Mouse (Mus musculus) natural killer cell, adult 2 months (primary cell): ENCODE measurements around the gene Cnn1.
"Not testable (repeated sequence)": the region's sequence is repeated elsewhere in the genome, so short reads cannot be mapped to it uniquely, and the experiment has no call there.

Source experiments
- DNase-seq, 2 experiments: peaks; one replicate each; pipeline ENCODE4 v3.0.0; 2022; ENCODE audit warnings: low spot score in 2 of 2

Cnn1 gene

DNA sequence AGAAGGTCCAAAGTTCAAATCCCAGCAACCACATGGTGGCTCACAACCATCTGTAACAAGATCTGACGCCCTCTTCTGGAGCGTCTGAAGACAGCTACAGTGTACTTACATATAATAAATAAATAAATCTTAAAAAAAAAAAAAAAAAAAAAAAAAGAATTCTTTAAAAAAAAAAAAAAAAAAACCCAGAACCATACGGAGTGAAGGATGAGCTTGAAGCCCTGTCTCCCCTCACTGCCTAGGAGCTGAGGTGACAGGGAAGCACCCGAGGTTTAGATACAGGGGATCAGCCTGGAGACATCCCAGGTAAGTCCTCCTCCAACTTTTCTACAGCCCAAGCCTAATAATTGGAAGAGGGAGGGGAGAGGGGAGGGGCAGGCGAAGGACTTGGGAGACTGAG, 23.2 kb upstream of the Cnn1 start:
- not testable (repeated sequence) for DNase-seq

DNA sequence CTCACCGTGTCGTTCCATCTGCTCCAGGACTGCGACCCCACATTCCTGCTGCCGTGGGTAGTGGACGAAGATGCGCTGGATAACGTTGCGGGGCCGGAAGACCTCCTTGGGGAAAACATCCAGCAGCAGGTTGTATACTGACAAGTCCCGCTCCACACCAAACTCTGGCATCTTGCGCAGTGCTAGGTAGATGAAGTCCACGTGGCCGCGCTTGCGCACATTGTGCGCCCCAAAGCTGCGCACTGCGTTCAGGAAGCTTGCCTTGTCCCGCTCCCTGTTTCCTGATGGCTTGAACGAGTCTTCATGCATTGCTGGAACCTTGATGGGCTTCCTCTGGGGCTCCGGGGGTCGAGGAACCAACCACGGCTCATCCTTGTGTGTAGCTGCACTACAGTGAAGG, 22.8 kb upstream of the Cnn1 start:
- DNase-seq = no peak

DNA sequence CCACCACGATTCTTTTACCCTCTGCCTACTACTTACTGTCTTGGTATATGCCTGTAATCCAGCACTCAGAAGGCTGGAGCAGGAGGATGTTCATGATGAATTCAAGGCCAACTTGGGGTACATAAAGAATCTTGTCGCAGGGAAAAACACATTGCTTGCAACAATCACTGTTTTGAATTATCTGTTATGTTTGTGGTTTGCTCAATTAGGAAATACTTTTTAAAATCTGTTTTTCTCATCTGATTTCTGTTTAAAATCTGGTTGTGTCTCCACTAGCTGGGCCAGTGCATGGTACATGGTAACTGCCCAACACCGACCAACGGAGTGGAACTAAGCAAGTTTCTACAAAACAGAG, 14.4 kb upstream of the Cnn1 start:
- no peak for DNase-seq

DNA sequence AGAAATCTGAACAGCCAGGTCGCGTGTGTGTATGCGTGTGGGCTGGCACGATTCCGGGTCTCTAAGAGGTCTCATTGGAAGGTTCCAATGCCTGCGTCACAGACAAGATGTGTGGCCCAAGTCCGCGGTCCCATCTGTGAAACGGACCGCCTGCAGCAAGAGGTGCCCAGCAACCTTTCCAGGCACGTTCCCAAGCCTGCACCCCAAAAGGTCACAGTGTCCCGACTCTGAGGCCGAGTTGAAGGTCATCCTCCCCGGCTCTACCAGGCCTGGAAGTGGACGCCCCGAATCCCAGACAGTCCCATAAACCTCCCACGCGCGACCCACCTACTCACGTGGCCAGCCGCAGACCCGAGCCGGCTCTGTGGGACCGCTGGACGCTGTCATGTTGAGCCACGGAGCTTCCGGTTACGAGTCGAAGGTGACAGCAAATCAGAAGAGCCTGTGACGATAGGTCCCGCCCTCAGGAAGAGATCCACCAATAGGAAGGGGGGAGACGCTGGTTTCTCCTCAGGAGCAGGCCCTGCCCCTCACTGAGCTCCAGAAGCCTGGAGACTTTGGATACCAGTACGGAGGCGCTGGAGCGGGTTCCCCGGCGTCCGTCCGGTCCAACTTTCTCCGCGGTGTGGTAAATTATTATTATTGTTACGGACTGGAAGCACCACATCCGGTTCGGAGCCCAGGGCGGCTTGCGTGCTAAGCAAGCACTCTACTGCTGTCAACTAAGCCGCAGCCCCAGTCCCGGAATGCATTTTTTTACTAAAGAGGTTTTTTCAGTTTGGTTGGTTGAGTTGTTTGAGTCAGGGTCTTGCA, 13.8 kb upstream of the Cnn1 start, which contains the start of gene Ecsit:
Gene Ecsit, minus strand, starts transcription at position 417 of the 813 bp plus-strand sequence.
- DNase-seq = peak; percentile 89

DNA sequence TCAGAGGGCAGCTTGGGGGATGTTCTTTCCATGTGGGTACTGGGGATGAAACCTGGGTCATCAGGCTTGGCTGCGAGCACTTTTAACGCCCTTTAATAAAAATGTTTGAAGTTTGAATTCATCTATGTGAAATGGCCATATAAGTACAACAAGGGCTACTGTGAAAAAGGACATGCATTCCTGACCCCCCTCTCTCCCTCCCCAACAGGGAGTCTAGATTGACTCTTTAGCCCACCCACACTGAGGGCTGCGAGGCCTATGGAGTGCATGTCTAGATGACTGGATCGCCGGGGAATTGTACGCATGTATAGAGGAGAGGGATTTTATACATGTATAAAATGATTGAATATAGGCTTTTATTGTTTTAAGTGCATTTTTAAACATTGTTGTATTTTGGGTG, 13.0 kb upstream of the Cnn1 start:
- no peak for DNase-seq

DNA sequence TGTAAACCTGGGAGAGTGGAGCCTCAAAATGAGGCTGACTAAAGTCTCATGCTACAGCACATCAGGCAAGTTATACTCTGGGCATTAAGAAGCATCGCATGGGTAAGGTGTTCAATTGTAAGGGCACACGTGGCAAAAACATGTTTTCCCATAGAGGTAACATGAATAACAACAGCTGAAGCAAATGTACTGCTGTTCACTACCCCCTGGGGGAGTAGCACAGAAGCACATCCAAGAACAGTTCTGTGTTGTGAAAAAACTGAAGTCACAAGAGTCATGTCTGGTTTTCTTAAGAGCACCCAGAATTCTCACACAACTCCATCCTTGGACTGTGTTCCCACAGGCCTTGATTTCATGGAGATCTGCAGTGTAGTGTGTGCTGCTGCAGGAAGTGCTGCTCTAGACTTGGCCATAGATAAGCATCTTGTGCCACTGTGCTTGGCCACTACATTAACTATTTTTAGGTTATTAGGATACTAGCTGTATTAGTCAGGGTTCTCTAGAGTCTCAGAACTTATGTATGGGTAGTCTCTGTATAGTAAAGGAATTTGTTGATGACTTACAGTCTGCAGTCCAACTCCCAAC, 11.9 kb upstream of the Cnn1 start:
- no peak for DNase-seq

DNA sequence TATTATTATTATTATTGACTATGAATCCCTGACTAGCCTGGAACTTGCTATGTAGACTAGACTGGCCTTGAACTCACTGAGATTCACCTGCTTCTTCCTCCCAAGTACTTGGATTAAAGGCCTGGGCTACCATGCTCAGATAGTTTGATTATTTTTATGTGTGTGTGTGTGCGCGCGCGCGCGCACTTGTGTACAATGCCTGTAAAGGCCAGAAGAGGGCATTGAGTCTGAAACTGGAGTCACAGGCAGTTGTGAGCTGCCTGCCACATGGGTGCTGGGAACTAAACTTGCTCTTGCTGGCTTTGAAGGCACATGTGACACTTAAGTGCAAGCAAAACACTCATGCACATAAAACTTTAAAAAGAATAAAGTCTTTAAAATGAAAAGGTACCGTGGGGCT, 9.7 kb upstream of the Cnn1 start:
- DNase-seq = no peak

DNA sequence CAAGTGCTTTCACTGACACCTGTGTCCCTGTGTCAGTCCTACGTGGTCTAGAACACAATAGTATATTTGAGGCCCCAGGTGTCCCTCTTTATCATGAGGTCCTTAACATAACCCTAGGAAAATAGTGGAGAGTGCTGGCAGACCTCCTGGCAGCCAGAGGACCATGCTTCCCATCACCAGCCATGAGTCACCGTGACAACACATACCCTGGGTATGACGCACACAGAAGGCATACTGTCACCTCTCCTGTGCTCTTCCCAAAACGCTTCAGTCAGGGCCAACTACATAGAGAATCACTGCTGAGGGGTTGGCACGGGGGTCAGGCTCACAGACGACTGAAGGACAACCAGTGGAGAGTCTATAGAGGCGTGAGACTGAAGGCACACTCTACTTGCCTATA, 9.0 kb upstream of the Cnn1 start:
- DNase-seq = no peak

DNA sequence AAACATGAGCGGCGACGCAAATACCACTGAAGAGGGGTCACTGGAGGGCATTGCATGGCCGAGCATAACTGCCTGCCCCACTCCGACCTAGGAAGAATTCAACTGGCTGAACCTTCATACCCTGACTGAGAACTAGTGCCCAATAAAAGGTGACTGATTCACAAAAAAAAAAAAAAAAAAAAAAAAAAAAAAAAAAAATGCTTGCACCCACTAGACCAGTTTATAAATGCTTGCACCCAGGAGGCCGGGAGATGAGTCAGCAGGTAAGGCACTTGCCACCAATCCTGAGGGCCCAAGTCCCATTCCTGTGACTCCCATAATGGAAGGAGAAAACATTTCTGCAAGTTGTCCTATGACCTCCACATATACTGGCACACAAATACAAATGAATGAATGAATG, 6.3 kb upstream of the Cnn1 start:
- no peak for DNase-seq

DNA sequence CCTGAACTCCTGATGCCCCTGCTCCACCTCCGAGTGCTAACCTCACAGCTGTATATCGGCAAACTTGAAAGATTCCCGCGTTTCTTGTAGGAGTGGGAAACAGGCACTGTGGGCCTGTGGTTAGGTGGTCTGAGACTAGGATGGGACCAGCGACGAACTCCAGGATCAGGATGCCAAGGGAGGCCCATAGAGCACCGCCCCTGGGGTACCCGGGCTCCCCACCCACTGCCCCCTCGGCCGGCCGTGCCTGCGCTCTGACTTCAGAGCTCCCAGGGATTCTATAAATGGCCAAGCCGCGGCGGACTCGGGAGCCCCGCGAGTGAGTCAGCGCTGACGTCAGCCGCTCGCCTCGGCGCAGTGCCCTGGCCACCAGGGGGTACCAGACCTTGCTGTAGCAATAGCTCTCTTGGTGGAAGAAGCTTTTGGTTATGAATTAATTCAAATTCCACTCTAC, 3.1 kb upstream of the Cnn1 start:
- peak; percentile 81 to 89 for DNase-seq

DNA sequence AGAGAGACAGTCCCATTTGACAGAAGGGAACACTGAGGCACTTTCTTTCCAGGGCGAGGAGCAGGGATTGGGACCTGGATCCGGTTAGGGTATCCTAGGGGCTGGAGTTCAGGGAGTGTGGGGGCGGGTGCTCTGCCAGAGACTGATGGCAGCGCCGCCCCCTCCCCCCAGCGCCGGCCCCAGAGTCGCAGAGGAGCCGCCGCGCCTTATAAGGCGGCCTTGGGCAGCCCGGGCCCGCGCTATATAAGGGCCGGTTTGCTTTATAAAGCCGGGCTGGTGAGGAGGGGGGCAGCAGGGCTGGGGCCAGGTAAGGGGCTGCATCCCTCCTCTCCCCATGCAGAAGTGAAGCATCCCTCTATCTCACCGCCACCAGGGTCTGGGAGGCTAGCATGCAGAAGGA, 906 bp downstream of the Cnn1 start:
- no peak for DNase-seq

DNA sequence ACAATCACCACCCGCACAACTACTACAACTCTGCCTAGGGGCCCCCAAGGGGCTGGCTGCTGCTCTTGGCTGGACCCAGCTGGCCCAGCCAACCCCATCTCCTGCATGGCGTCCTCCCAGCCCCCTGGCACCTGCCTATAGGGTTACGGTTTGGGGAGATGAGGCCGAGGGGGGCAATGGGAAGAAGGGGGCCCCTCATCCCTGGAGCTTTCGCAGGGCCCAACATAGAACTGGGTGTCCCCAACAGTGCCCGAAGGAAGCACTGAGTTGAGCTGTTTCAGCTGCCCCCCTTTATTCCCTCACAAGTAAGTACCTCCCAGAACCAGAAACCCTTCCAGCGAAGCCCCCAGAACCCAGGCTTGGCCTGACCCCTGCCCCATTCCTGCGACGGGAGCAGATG, 9.2 kb downstream of the Cnn1 start:
- DNase-seq = no peak

DNA sequence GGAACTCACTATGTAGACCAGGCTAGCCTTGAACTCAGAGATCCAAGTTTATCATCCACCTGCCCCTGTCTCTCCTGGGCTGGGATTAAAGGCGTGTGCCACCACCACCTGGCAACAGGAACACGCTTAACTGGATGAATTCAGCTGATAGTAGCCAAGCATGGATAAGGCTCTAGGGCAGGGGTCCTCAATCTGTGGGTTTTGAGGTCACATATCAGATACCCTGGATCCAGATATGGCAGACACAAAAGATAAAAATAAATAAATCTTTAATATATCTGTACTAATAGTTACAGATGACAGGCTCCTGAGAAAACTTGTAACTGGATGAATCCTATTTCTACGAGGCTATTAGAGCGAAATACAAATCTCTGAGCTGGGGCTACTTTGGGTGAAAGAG, 16.6 kb downstream of the Cnn1 start:
- DNase-seq = no peak

DNA sequence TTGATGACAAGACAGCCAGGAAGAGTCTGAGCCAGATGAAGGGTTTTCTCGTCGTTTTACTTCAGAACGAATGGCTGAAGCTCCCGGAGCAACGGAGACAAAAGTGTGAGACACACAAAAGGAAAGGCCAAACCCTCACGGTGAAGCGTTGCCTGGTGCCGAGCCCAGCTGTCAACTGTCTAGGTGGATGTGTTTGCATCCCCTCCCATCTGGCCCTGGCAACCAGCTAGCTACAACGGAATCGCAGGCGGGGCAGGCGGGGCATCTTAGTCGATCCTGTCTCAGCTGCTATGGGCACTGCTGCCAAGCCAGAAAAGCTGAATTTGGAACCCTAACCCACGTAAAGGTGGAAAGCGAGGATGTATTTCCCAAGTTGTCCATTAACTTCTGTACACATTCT, 17.1 kb downstream of the Cnn1 start:
- DNase-seq = no peak

DNA sequence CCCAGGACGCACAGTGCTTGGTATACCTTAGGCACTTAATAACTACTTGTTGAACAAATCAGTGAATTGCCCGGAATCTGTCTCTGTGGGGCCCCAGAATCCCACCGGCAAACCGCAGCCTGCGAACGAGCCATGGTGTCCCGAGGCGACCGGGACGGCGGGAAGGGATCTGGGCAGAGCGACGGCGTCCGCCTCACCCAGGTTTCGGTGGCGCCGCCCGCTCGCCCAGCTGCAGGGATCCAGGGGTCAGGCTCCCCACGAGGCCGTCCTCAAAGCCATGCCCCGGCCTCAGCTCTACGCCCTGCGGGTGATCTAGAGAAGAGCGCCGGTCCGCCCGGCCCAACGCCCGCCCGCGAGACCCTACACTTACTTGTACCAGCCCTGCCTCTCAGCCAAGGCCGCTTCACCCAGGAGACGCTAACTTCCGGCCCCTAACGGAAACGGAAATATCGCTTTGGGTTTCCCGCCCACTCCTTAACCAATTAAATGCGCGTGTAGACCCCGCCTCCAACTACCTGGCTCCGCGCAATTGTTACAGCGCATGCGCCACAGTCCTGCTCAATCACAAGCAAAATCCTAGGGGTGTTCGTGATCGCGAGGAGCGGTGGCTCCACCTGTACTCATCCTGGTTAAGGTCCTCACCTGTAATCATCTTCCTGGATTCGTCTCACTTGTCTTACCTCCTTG, 17.9 kb downstream of the Cnn1 start, which contains the start of gene Elof1:
Gene Elof1, minus strand, starts transcription at position 433 of the 687 bp plus-strand sequence.
- DNase-seq = peak; percentile 91 to 95

DNA sequence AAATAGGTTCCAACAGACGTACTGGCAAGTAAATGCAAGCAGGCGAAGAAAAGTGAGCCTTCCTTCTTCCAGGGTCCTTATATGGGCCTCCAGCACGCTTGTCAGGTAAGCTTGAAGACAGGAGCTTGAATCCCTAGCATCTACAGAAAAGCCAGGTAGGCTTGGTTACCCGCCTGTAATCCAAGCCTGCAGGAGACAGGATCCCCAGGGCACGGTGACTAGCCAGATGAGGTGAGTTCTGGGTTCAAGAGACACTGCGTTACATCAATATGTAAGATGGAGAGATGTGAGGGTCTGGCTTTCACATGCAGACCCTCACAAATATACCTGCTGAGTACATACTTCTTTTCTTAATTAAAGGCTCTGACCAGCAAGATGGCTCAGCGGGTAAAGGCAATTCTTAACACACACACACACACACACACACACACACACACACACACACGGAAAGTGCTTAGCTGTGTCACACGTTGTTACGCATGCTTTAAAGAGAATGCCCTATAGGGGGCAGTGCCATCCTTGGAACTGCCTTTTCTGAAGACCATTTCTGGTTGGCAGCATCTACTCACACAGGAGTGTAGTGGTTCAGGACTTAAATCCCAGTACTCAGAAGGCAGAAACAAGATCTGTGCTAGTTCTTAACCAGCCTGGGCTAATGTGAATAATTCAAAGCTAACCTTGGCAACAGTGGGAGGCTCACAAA, 18.9 kb downstream of the Cnn1 start:
- DNase-seq = peak; percentile 64 to 80

DNA sequence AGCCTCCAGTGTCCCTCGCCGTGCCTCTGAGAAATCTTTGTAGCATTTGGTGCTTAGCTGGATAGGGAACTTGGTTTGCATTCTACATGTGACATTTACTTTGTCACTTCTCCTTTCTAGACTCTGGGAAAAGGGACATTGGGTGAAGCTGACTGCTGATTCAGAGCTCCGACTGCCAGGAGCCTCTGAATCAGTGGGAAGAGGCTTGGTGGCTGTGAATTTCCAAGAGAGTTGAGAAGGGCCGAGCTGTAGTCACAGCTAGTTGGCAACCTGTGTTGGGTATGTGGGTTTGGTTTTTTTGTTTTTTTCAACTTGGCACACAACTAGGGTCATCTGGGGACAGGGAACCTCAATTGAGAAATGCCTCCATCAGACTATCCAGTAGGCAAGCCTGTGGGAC, 20.5 kb downstream of the Cnn1 start:
- no peak for DNase-seq

DNA sequence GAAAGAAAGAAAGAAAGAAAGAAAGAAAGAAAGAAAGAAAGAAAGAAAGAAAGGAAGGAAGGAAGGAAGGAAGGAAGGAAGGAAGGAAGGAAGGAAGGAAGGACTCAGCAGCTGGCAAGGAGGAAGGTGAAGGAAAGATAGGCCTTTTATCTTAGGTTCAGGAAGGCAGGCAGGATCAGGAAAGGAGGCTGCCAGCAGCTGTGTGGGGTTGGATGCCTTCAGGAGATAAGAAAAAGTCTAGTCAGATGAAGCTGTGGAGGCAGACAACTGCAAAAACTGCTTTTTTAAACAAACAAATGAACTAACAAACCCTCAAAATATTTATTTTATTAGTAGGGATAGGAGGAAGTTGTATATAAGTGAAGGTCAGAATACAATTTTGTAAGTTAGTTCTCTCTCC, 22.5 kb downstream of the Cnn1 start:
- DNase-seq = no peak

DNA sequence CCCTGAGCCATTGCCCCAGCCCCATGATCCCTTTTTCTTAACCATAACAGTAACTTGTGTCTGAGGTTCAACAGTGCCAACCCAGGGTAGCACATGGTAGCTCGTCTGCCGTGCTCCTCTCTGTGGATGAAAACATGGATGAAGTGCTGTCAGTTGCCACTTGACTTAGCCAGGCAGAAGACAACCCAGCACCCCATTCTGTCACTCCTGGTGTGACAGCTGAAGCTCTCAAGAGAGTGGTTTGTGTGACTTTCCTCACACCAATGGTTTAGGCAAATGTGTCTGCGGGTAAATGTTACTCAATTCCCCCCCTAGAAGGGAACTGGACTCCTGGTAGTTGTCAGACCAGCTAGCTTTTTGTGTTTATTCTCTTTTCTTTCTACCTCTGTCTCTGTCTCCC, 23.0 kb downstream of the Cnn1 start:
- DNase-seq = peak in 1 of 2 experiments; percentile 49

DNA sequence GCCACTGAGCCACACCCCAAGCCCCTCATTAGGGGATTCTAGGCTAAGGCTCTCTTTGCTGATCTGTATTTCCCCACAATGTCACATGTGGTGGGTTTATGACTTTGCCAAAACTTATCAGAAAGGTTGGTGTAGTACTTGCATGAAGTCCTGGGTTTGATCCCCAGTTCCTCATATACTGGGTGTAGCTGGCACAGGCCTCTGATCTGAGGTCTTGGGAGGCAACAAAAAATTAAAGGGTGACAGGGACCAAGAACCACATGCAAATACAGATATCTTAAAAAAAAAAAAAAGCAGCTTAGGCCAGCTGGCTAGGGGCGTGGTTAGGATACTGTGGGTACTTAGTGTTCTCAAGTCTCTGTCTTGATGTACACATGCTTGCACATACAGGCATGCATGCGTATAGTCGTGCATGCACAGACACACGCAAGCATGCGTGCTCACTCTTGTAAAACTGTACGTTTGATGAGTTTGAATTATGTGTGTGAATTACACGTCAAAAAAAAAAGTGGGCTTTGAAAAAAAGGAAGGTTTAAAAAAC, 24.1 kb downstream of the Cnn1 start:
- peak in 1 of 2 experiments; percentile 56 for DNase-seq

DNA sequence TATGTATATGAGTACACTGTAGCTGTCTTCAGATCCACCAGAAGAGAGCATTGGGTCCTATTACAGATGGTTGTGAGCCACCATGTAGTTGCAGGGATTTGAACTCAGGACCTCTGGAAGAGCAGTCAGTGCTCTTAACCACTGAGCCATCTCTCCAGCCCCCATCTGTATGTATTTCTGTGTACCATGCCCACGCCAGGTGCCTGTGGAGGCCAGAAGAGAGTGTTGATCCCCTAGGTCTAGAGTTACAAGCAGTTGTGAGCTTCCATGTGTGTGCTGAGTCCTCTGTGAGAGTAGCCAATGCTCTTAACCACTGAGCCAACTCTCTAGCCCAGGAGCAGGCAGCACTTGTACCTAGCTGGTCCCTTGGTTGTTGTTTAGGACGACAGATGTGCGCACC, 25.2 kb downstream of the Cnn1 start:
- no peak for DNase-seq
